Mouse (Mus musculus): ENCODE measurements around the gene Dync1i2.
A peak's percentile ranks its signal among the peaks of the same experiment; 100 is the strongest.

The Dync1i2 gene

DNA sequence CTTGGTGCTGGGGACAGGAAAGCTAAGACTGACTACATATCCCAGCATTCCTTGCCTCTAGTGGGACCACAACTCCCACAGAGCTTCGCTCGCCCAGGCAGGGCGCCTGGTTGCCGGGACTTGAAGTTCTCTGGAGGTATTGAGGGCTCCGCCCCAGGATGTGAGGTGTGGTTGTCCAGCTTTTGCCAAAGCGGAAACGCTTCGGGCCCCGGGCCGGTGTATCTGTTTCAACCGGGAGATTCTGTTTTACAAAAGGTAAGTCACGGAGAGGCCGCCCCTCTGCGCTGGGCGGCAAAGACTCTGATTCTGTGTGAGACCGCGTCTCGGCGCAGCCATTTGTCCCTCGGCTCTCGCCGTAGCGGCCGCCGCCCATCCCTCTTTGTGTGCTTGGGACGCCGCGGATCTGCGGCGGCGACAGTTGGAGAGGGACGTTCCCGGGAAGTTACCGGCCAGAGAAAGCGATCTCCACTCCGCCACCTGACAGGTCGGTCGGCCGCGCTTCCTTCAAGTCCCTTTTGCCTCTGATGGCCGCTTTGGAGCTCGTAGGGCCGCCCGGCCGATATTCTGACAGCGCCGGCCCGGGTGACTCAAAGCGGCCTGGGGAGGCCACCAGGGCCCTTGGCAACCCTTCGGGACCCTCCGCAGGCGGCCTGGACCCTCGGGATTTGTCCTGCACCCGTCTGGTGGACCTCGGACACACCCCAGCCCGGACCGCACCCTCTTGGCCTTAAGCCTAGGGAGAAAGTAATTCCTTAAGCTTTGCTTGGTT is at the start of gene Dync1i2:
Gene Dync1i2 (plus strand): TSS at position 116 of the 769 bp plus-strand sequence.
- DNase-seq (ENCODE audit: low spot score): peak; percentile 49

GRCm38 (mm10) chr2:71162831-71163621 is 48.5 kb upstream of the Dync1i2 start:
- DNase-seq (ENCODE audit: low spot score): no peak

GRCm38 (mm10) chr2:71167211-71167610 is 44.3 kb upstream of the Dync1i2 start:
- no peak for DNase-seq (ENCODE audit: low spot score)

- no peak for DNase-seq (ENCODE audit: low spot score)
Observed at GRCm38 (mm10) chr2:71168461-71169021, 43.0 kb upstream of the Dync1i2 start.

GRCm38 (mm10) chr2:71173031-71173430 is 38.5 kb upstream of the Dync1i2 start:
- no peak for DNase-seq (ENCODE audit: low spot score)

DNA sequence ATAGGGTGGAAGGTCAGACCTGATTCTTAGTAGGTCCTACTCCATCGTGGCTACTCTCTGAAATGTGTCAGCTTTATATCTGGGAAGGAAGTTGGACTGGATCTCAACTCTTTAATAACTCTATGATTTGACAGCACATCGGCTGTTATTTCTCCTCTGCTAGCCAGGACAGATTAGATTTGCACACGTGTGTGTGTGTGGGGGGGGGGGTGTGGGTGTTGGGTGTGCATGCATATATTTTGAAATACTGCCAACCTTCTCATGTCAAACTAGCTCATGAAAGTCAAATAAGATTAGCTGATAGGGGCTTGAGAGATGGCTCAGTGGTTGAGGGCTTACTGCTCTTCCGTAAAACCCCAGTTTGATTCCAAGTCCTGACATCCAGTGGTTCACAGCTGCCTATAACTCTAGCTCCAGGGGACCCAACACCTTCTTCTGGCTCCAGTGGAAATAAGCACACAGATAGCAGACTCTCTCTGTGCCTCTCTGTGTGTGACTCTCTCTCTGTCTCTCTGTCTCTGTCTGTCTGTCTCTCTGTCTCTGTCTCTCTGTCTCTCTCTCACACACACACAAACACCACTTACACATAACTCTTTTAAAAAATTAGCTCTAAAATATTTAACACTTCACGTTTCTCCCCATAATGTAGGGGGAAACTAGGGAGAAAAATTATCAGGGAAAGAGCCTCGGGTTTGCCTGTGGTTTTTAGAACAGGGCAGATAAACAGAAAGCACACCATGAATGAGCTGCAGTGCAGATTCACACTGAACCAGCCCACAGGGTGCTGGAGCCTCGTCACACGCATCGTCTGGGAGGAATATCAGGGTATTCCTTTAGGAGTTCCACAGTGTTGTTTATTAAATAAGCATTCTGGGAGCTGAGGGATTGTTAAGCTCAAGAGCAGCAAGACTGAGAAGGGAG is 34.9 kb upstream of the Dync1i2 start:
- no peak for DNase-seq (ENCODE audit: low spot score)

DNA sequence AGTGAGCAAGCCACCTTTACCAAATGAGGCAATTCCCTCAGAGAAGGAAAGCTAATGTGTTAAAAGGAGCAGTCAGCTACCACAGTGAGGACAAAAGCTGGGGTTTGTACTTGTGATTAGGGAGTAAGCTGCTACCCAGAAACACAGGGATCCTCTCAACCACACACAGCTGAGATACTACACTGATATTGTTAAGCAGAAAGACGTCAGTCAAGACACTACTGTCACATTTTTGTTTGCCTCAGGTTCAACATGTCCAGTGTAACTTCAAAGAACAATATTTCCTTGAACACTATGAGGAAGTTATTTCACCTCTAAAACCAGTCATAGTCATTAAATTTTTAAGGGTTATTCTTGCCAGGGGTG is 34.3 kb upstream of the Dync1i2 start:
- no peak for DNase-seq (ENCODE audit: low spot score)

- DNase-seq (ENCODE audit: low spot score): no peak
Observed at GRCm38 (mm10) chr2:71177760-71178159, 33.7 kb upstream of the Dync1i2 start.

GRCm38 (mm10) chr2:71179716-71180115 is 31.8 kb upstream of the Dync1i2 start:
- DNase-seq (ENCODE audit: low spot score): no peak

DNA sequence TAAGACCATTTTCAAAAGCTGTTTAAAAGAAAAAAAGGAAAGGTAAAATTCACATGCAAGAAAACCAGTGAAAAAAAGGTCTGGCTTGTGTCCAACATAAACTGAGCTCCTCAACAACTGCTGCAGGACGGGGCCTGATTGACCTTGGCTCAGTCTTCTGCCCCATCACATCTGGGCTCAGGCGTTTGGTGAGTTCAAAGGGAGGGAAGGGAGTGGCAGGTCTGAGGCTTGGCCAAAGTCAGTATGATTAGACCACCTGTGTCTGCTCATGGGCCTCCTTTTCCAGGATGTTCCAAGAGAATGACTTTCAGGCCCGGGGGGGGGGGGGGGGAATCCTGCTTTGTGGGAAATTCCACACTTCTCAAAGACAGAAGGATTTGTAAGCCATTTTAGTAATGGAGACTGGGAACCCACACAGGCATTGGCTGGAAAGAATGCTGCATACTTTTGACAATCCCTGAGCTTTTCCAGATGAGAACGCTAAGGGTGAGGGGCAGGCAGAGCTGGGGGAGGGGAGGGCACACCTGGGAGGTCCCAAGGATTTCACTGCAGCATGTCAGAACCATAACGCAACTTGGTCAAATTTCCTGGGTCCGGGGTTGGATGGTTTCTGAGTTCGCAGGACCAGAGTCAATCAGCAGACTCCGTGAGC is 30.8 kb upstream of the Dync1i2 start:
- no peak for DNase-seq (ENCODE audit: low spot score)

GRCm38 (mm10) chr2:71187950-71188349 is 23.6 kb upstream of the Dync1i2 start:
- DNase-seq (ENCODE audit: low spot score): no peak

GRCm38 (mm10) chr2:71188861-71189260 is 22.6 kb upstream of the Dync1i2 start:
- DNase-seq (ENCODE audit: low spot score): no peak

DNA sequence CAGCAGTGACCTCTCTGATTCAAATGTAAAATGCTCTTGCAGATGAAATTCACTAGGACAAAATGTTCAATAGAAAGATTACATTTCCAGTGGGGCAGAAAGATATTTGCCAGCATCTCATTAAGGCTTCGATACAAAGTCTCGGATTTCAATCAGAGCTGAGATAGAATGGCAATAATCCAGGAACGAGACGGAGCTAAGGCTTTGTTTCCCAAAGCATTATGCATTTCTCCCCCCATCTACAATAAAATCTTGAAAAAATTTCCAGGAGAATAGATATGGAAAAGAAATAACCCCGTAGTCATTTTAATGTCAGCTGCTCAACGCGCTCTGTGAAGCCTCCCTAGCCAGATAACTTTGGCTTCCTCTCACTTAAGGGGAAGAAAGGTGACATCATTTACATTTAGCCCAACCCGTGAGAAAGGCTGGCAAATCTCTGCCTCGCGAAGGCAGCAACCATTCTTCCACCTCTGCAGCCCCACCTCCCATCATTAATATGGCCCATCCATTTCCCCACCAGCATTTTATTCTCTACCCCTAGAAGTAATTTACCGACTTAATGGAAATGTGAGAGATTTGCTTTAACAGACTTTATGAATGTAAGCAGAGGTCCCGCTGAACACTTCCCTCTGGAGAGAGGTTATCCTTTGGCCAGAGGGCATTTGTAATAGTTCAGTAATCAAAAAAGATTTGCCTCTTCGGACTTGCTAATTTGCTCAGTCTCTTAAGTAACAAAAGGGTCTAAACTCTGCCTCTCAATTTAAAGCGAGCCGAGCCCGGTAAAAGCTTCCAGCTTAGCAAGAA is 19.9 kb upstream of the Dync1i2 start:
- no peak for DNase-seq (ENCODE audit: low spot score)

- DNase-seq (ENCODE audit: low spot score): no peak
Observed at GRCm38 (mm10) chr2:71192195-71192807, 19.2 kb upstream of the Dync1i2 start.

- DNase-seq (ENCODE audit: low spot score): no peak
Observed at GRCm38 (mm10) chr2:71194137-71194960, 17.2 kb upstream of the Dync1i2 start.

DNA sequence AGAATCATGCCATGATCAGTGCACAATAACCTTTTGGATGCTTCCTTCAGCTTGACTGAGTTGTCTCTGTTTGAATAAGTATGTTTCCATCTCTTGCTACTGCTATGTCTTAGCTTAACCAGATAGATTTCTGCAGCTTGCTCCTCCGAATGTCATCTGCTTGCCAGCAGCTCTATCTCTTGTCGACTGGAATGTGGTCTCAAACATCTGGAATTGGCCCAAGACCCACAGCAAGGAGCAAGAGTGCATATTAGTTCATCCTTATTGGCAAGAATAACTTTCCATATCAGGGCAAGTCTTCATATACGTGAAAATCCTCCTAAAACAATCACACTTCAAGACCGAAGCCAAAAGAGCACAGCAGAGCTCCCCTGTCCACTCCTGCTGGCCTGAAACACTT is 14.6 kb upstream of the Dync1i2 start:
- DNase-seq (ENCODE audit: low spot score): no peak

- DNase-seq (ENCODE audit: low spot score): no peak
Observed at GRCm38 (mm10) chr2:71198907-71199306, 12.6 kb upstream of the Dync1i2 start.

DNA sequence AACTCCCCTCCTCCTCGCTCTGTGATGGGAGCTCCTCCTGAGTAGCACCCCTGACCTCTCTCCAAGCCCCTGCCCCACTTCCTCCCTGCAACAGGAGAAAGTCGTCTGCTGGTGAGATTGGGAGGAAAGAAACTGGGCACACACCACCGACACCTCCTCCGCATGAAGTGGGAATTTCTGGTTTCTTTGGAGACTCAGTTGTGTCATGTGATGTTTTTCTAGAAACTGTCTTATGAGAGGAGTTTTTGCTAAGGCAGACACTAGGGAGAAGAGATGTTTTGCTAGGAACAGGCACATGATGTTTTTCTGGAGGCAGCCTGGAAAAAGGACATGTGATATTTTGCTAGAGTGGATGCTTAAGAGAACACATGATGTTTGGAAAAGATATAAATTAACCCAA is 11.0 kb upstream of the Dync1i2 start:
- DNase-seq (ENCODE audit: low spot score): no peak

- no peak for DNase-seq (ENCODE audit: low spot score)
Observed at GRCm38 (mm10) chr2:71201886-71202285, 9.6 kb upstream of the Dync1i2 start.

Data from urinary bladder, postnatal 10 days (tissue).